In genomic region chr9:20901466-20902173, GRCm38 (mm10) we compare ENCODE assay signal across 9 mouse cellular contexts. TPM values are rescaled to one million over a fixed set of nuclear protein-coding genes. Genes with fewer than 3 reads are reported as not detected.
A peak's percentile ranks its signal among the peaks of the same experiment; 100 is the strongest.
DNase-seq lines count a peak whose midpoint lies in the region; ATAC-seq and TF ChIP-seq lines count a peak whose summit lies in the region.
"Had no signal": no experiment of that assay in that cellular context is flagged by ENCODE, and none has a peak within 500 bp of the region (broad histone marks: within the 10 kb centered on the region; RNA-seq: fewer than 3 reads in every experiment).

No protein-coding gene starts in this region.

- no peak for TF ChIP-seq EP300 in ES-Bruce4 (IDR thresholded peaks at IDR 0.05; ENCODE audit: insufficient read depth, low read depth, low read length)

- TF ChIP-seq POLR2A in ES-Bruce4 (IDR thresholded peaks at IDR 0.05; ENCODE audit: insufficient read depth, low read length), result no peak
- TF ChIP-seq POLR2A in kidney, adult 2 months (IDR thresholded peaks at IDR 0.05; ENCODE audit: low read depth, low read length), result no peak

- no peak overlapping the region for H3K9ac ChIP-seq in ES-Bruce4 (ENCODE audit: low read depth, poor library complexity, severe bottlenecking)
- H3K9ac ChIP-seq in embryonic facial prominence, embryonic 11.5 days (replicated peaks; ENCODE audit: low read length), result no peak overlapping the region
- no peak overlapping the region for H3K9ac ChIP-seq in forebrain, embryonic 12.5 days
- H3K9ac ChIP-seq: lung, embryonic 15.5 days had no signal

- no peak overlapping the region for H3K27ac ChIP-seq in ES-Bruce4 (ENCODE audit: insufficient read depth, low read length)
- no peak overlapping the region for H3K27ac ChIP-seq in embryonic facial prominence, embryonic 11.5 days (replicated peaks; ENCODE audit: low read depth, low read length)
- H3K27ac ChIP-seq in kidney, adult 2 months (ENCODE audit: insufficient read depth, low read depth, low read length), result no peak overlapping the region
- H3K27ac ChIP-seq in forebrain, embryonic 12.5 days, result no peak overlapping the region
- H3K27ac ChIP-seq: lung, embryonic 15.5 days had no signal

- peak; percentile 94 for DNase-seq in heart, adult 11 months
- no peak for DNase-seq in heart, postnatal 25 days (ENCODE audit: low spot score)
- peak; percentile 61 for DNase-seq in embryonic facial prominence, embryonic 11.5 days (ENCODE audit: low spot score)
- DNase-seq in kidney, adult 2 months, result peak; percentile 73
- peak; percentile 73 for DNase-seq in lung, postnatal 25 days (ENCODE audit: low spot score)
- no peak for DNase-seq in urinary bladder, adult 2 months (ENCODE audit: low spot score)

- 17% methylated on average over 13 of the region's 13 CpGs for WGBS in embryonic facial prominence, embryonic 11.5 days
- WGBS in kidney, adult 2 months, result 13% methylated on average over 13 of the region's 13 CpGs
- WGBS in forebrain, embryonic 12.5 days, result 18% methylated on average over 13 of the region's 13 CpGs

- H3K9me3 ChIP-seq in ES-Bruce4 (replicated peaks; ENCODE audit: control insufficient read depth, insufficient read depth, low read length, poor library complexity, severe bottlenecking), result no peaks in the 10 kb centered on the region
- no peaks in the 10 kb centered on the region for H3K9me3 ChIP-seq in embryonic facial prominence, embryonic 11.5 days (replicated peaks; ENCODE audit: control insufficient read depth, low read length)
- no peaks in the 10 kb centered on the region for H3K9me3 ChIP-seq in forebrain, embryonic 12.5 days
- H3K9me3 ChIP-seq: lung, embryonic 15.5 days had no signal

- TF ChIP-seq CTCF in ES-Bruce4 (IDR thresholded peaks at IDR 0.05; ENCODE audit: low read depth, low read length), result peak; percentile 35
- peak; percentile 73 for TF ChIP-seq CTCF in kidney, adult 2 months (conservative IDR thresholded peaks at IDR 0.05; ENCODE audit: insufficient read depth, insufficient read length, low read depth, low read length)

- no peak overlapping the region; the same call in 1 of the 2 replicates for H3K4me2 ChIP-seq in embryonic facial prominence, embryonic 11.5 days (ENCODE audit: low read depth, low read length)
- no peak overlapping the region for H3K4me2 ChIP-seq in forebrain, embryonic 12.5 days
- H3K4me2 ChIP-seq: lung, embryonic 15.5 days had no signal

- H3K4me1 ChIP-seq in ES-Bruce4 (ENCODE audit: control insufficient read depth, insufficient read depth, low read length), result no peaks in the 10 kb centered on the region
- H3K4me1 ChIP-seq in embryonic facial prominence, embryonic 11.5 days (ENCODE audit: control insufficient read depth, insufficient read depth, low read length), result peaks cover 5% of the 10 kb centered on the region; the same call in 1 of the 2 replicates
- H3K4me1 ChIP-seq in kidney, adult 2 months (ENCODE audit: control insufficient read depth, insufficient read depth, low read length), result peaks cover 6% of the 10 kb centered on the region; the same call in 1 of the 2 replicates
- H3K4me1 ChIP-seq in forebrain, embryonic 12.5 days, result peaks cover 18% of the 10 kb centered on the region

- no peak overlapping the region for H3K4me3 ChIP-seq in ES-Bruce4 (ENCODE audit: low read depth, low read length)
- no peak overlapping the region for H3K4me3 ChIP-seq in embryonic facial prominence, embryonic 11.5 days (ENCODE audit: low read depth, low read length)
- no peak overlapping the region for H3K4me3 ChIP-seq in kidney, adult 2 months (ENCODE audit: insufficient read depth, low read depth, low read length)
- H3K4me3 ChIP-seq in forebrain, embryonic 12.5 days (replicated peaks), result no peak overlapping the region
- H3K4me3 ChIP-seq: lung, embryonic 15.5 days had no signal

- no peaks in the 10 kb centered on the region for H3K27me3 ChIP-seq in ES-Bruce4 (ENCODE audit: control insufficient read depth, insufficient read depth, low read length, poor library complexity, severe bottlenecking)
- no peaks in the 10 kb centered on the region for H3K27me3 ChIP-seq in embryonic facial prominence, embryonic 11.5 days (ENCODE audit: control insufficient read depth, insufficient read depth, low read length)
- no peaks in the 10 kb centered on the region for H3K27me3 ChIP-seq in kidney, adult 2 months (replicated peaks; ENCODE audit: control insufficient read depth, insufficient read depth, low read length)
- H3K27me3 ChIP-seq in forebrain, embryonic 12.5 days, result no peaks in the 10 kb centered on the region
- H3K27me3 ChIP-seq: lung, embryonic 15.5 days had no signal

- intact Hi-C loops in heart, postnatal 25 days (cut with DNase I), result loop anchor here (2.0 kb wide), 2 partner anchors 99 to 237 kb away; no protein-coding TSS in a partner anchor

- no peak; the same call in 1 of the 2 replicates for ATAC-seq in embryonic facial prominence, embryonic 11.5 days (replicated peaks; ENCODE audit: insufficient number of reproducible peaks, low FRiP score, low TSS enrichment, low read depth)
- no peak for ATAC-seq in forebrain, embryonic 12.5 days (ENCODE audit: low FRiP score)

- H3K36me3 ChIP-seq in ES-Bruce4 (ENCODE audit: control insufficient read depth, insufficient read depth, low read length, poor library complexity, severe bottlenecking), result peaks cover 7% of the 10 kb centered on the region
- peaks cover 6% of the 10 kb centered on the region for H3K36me3 ChIP-seq in embryonic facial prominence, embryonic 11.5 days (replicated peaks; ENCODE audit: control insufficient read depth, insufficient read depth, low read depth, low read length)
- no peaks in the 10 kb centered on the region for H3K36me3 ChIP-seq in kidney, adult 2 months (ENCODE audit: control insufficient read depth, insufficient read depth, low read length)
- H3K36me3 ChIP-seq in forebrain, embryonic 12.5 days (replicated peaks), result peaks cover 28% of the 10 kb centered on the region

RNA-seq across cellular contexts. Expression of gene Eif3g, which starts 3.2 kb away (rescaled TPM):
- 100 to 1,000 TPM in 1 of 2 experiments, 10 to 100 TPM in 1; 97.8 to 100 TPM for total RNA-seq in heart, postnatal 25 days (2021)
- 206 and 216 TPM in 2 replicates for polyA plus RNA-seq in ES-Bruce4 (2011; ENCODE audit: insufficient read depth, insufficient read length, low read depth, missing spikeins)
- 352 TPM in 2 replicates for polyA plus RNA-seq in embryonic facial prominence, embryonic 11.5 days (2014; fragmentation: Nextera tagmentation; extraction: Ambion mirVana)
- 93.1 and 116 TPM in 2 replicates for polyA plus RNA-seq in kidney, adult 2 months (2012; rRNA removed)
- polyA plus RNA-seq in urinary bladder, adult 2 months (2012; rRNA removed), result 136 and 141 TPM in 2 replicates
- 313 and 319 TPM in 2 replicates for polyA plus RNA-seq in forebrain, embryonic 12.5 days (2016; fragmentation: Nextera tagmentation; extraction: Ambion mirVana)

RNA-seq across cellular contexts. Expression of gene Ppan, which starts 13.6 kb away (rescaled TPM):
- 1 to 10 TPM; 7.0 to 9.5 TPM for total RNA-seq in heart, postnatal 25 days (2021)
- 76.9 and 81.2 TPM in 2 replicates for polyA plus RNA-seq in ES-Bruce4 (2011; ENCODE audit: insufficient read depth, insufficient read length, low read depth, missing spikeins)
- 64.3 and 65.0 TPM in 2 replicates for polyA plus RNA-seq in embryonic facial prominence, embryonic 11.5 days (2014; fragmentation: Nextera tagmentation; extraction: Ambion mirVana)
- polyA plus RNA-seq in kidney, adult 2 months (2012; rRNA removed), result 28.3 and 31.2 TPM in 2 replicates
- 38.7 and 59.6 TPM in 2 replicates for polyA plus RNA-seq in urinary bladder, adult 2 months (2012; rRNA removed)
- 63.2 and 66.9 TPM in 2 replicates for polyA plus RNA-seq in forebrain, embryonic 12.5 days (2016; fragmentation: Nextera tagmentation; extraction: Ambion mirVana)

RNA-seq across cellular contexts. Expression of gene Angptl6, which starts 22.1 kb away (rescaled TPM):
- 1 to 10 TPM; 3.2 to 3.3 TPM for total RNA-seq in heart, postnatal 25 days (2021)
- polyA plus RNA-seq in ES-Bruce4 (2011; ENCODE audit: insufficient read depth, insufficient read length, low read depth, missing spikeins), result 1.3 and 2.0 TPM in 2 replicates
- 1.6 and 3.2 TPM in 2 replicates for polyA plus RNA-seq in embryonic facial prominence, embryonic 11.5 days (2014; fragmentation: Nextera tagmentation; extraction: Ambion mirVana)
- 3.6 and 4.0 TPM in 2 replicates for polyA plus RNA-seq in kidney, adult 2 months (2012; rRNA removed)
- polyA plus RNA-seq in urinary bladder, adult 2 months (2012; rRNA removed), result 6.8 and 7.0 TPM in 2 replicates
- 6.0 and 6.2 TPM in 2 replicates for polyA plus RNA-seq in forebrain, embryonic 12.5 days (2016; fragmentation: Nextera tagmentation; extraction: Ambion mirVana)

RNA-seq across cellular contexts. Expression of gene A230050P20Rik, which starts 33.2 kb away (rescaled TPM):
- 1 to 10 TPM; 4.0 to 4.2 TPM for total RNA-seq in heart, postnatal 25 days (2021)
- polyA plus RNA-seq in ES-Bruce4 (2011; ENCODE audit: insufficient read depth, insufficient read length, low read depth, missing spikeins), result 20.5 and 23.9 TPM in 2 replicates
- 0.64 and 1.1 TPM in 2 replicates for polyA plus RNA-seq in embryonic facial prominence, embryonic 11.5 days (2014; fragmentation: Nextera tagmentation; extraction: Ambion mirVana)
- 31.7 and 40.3 TPM in 2 replicates for polyA plus RNA-seq in kidney, adult 2 months (2012; rRNA removed)
- 59.3 and 71.9 TPM in 2 replicates for polyA plus RNA-seq in urinary bladder, adult 2 months (2012; rRNA removed)
- polyA plus RNA-seq in forebrain, embryonic 12.5 days (2016; fragmentation: Nextera tagmentation; extraction: Ambion mirVana), result 1.4 and 1.5 TPM in 2 replicates

RNA-seq across cellular contexts. Expression of gene Dnmt1, which starts 58.1 kb away (rescaled TPM):
- 10 to 100 TPM; 12.4 to 12.7 TPM for total RNA-seq in heart, postnatal 25 days (2021)
- 115 and 120 TPM in 2 replicates for polyA plus RNA-seq in ES-Bruce4 (2011; ENCODE audit: insufficient read depth, insufficient read length, low read depth, missing spikeins)
- 82.0 and 88.1 TPM in 2 replicates for polyA plus RNA-seq in embryonic facial prominence, embryonic 11.5 days (2014; fragmentation: Nextera tagmentation; extraction: Ambion mirVana)
- polyA plus RNA-seq in kidney, adult 2 months (2012; rRNA removed), result 12.1 and 12.5 TPM in 2 replicates
- 19.1 and 19.7 TPM in 2 replicates for polyA plus RNA-seq in urinary bladder, adult 2 months (2012; rRNA removed)
- 134 and 153 TPM in 2 replicates for polyA plus RNA-seq in forebrain, embryonic 12.5 days (2016; fragmentation: Nextera tagmentation; extraction: Ambion mirVana)

Comparison
In these comparisons a context has a peak if more than half of its experiments do, and no peak if none do; other contexts are left out.
1. DNase-seq: peak in heart, adult 11 months (single experiment), embryonic facial prominence, embryonic 11.5 days (single experiment), kidney, adult 2 months (single experiment) and lung, postnatal 25 days (single experiment); none in heart, postnatal 25 days (single experiment) and urinary bladder, adult 2 months (single experiment).